Mouse (Mus musculus): ENCODE measurements around the gene Grik2.

GRCm38 (mm10) chr10:49322413-49322812 is 466.2 kb downstream of the Grik2 start:
- TF ChIP-seq HCFC1 (IDR thresholded peaks at IDR 0.05; ENCODE audit: borderline replicate concordance, insufficient read depth, low read length) = no peak
- TF ChIP-seq ZC3H11A (IDR thresholded peaks at IDR 0.05; ENCODE audit: borderline replicate concordance, low read depth, low read length) = no peak
- no peak for TF ChIP-seq CHD2 (IDR thresholded peaks at IDR 0.05; ENCODE audit: low read depth, low read length)
